Mouse (Mus musculus): ENCODE measurements around the gene Ppp1r16b.

GRCm38 (mm10) chr2:158670571-158670970, 5.4 kb downstream of the Ppp1r16b start:
- TF ChIP-seq POLR2A (IDR thresholded peaks at IDR 0.05; ENCODE audit: insufficient read depth, low read depth, low read length) (no peak), CTCF (IDR thresholded peaks at IDR 0.05; ENCODE audit: insufficient read depth, low read depth, low read length) (no peak)

Measured in olfactory bulb, adult 2 months (tissue).